Mouse (Mus musculus): ENCODE measurements around the gene Tmcc3. TPM values are rescaled to one million over a fixed set of nuclear protein-coding genes. Genes with fewer than 3 reads are reported as not detected.

Tmcc3 gene
- polyA plus RNA-seq (2015; fragmentation: Nextera tagmentation; extraction: Ambion mirVana): 13.6 and 16.9 TPM in 2 replicates

DNA sequence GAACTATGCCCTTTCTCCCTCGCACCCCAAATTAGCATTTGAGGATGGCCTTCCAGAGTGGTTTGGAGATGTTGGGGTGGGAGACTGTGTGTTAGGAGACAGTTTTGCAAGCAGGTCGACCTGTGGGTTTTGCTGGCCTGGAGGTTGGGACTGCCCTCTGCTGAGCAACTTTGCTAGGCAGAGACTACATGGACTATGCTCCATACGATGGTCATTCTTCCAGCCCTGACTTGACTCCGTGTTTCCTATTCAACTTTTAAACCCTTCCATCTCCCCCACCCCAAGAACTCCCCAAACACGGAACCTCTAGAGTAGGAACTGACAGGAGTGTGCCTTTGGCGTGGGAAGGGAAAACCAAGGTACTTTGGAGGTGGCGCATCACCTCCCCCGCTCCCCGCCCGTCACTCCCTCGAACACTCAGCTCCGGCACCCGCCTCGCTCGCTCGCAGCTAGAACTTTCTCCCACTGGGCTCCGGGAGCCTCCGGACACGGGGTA lies at the start of gene Tmcc3:
TSS of gene Tmcc3 (plus strand) at position 439 of the 496 bp plus-strand sequence.
- peaks cover 15% of the 10 kb centered on the region for H3K4me1 ChIP-seq (replicated peaks)
- H3K4me3 ChIP-seq: peak within 1 kb of the TSS; percentile 51
- H3K36me3 ChIP-seq: no peaks in the 10 kb centered on the region
- ATAC-seq (ENCODE audit: low FRiP score, low read depth): peak; percentile 71
- peak within 1 kb of the TSS; percentile 50 for H3K9ac ChIP-seq
- 0 out of 2 replicates have a peak within 1 kb of the TSS, but pooled peaks have one; percentile 18 for H3K27ac ChIP-seq (replicated peaks)
- no peaks in the 10 kb centered on the region for H3K9me3 ChIP-seq
- H3K27me3 ChIP-seq: no peaks in the 10 kb centered on the region
- WGBS: 4% methylated on average over 18 of the region's 19 CpGs
- H3K4me2 ChIP-seq: peak within 1 kb of the TSS; percentile 96

DNA sequence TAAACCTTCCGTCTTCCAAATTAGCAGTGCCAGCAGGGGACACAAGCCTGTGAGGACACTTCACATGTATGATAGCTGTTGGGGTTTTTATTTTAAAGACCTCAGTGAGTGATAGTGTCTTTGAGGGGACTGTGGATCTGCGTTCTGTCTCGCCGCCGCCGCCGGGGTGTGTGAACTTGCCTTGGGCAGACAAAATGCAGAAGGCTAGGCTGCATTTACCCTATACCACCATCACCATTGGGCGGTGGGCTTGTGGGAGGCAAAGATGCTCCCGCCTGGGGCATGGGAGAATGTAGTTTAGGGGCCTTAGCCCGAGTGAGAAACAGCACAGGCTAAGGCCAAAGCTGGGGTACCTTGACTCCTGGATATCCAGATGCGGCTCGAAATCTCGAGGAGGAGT lies 49.1 kb upstream of the Tmcc3 start:
- WGBS: 92% methylated on average over 13 of the region's 13 CpGs
- no peaks in the 10 kb centered on the region for H3K27me3 ChIP-seq

DNA sequence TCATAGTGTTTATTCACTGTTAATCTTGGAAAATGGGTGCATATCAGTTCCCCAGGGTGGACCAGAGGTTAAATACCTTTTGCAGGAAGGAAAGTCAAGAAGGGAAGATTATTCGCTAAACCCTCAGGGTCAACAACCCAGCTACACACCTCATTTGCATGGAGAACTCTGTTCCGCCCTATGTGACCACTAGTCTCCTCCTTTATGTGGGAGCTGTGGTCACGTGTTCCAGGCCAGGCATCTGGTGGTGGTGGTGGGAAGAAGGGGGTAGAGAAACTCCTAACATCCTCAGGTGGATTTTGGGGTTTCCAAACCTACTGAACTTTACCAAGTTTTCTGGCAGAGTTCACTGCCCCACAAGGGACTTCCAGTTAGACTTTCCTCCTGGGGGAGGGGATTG lies 48.5 kb upstream of the Tmcc3 start:
- Histone ChIP-seq H3K9me3 (no peaks in the 10 kb centered on the region), H3K27me3 (no peaks in the 10 kb centered on the region), H3K27ac (replicated peaks) (no peak overlapping the region), H3K36me3 (no peaks in the 10 kb centered on the region), H3K4me3 (no peak overlapping the region), H3K9ac (no peak overlapping the region), H3K4me1 (replicated peaks) (peaks cover 7% of the 10 kb centered on the region), H3K4me2 (no peak overlapping the region)
- WGBS: 81% methylated on average over 3 of the region's 3 CpGs
- ATAC-seq (ENCODE audit: low FRiP score, low read depth): no peak

More for the DNA sequence above, 49.1 kb upstream of the Tmcc3 start:
- Histone ChIP-seq H3K9me3 (no peaks in the 10 kb centered on the region), H3K9ac (no peak overlapping the region), H3K4me2 (no peak overlapping the region), H3K27ac (replicated peaks) (no peak overlapping the region), H3K4me3 (no peak overlapping the region), H3K36me3 (no peaks in the 10 kb centered on the region), H3K4me1 (replicated peaks) (peaks cover 7% of the 10 kb centered on the region)
- no peak for ATAC-seq (ENCODE audit: low FRiP score, low read depth)

DNA sequence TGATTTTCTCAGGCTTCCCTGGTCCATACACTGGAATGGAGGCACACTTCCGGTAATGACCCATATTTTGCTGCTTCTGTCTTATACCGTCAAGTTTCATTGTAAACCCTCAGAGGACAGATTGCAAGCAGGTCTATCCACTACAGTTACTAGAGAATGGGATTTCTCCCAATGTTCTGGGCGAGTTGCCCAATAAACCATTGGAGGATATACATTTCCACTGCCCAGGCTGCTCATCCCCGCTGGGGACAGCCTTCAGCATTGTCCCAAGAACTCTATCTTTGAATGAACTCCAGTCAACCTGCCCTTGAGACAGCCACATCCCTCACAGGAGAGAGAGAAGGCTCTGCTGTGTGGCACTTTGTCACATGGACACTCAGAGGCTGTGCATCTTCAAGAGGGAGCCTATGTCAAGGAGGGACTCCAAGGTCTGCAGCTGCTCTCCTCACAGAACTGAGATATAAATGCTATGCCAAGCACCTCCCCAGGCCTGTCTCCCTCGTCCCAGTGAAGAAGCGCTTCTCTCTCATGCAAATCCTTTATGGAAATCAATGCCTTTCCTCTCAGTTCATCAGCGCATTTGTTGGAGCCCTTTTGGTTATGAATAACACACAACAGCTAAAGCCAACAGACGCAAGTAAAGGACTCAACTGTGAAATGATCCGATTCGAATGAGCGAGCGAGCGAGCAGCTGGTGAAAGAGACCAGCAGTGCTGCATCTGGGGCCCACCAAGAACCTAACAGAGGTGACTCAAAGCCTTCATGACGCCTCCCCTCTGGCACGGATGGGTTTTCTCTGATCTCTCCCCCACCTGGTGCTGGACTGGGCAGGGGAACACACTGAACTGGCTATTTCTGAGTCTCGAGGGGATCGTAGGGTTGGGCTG lies 45.9 kb upstream of the Tmcc3 start:
- Histone ChIP-seq H3K27me3 (no peaks in the 10 kb centered on the region), H3K27ac (replicated peaks) (peak overlapping the region; percentile 60; the same call in 1 of the 2 replicates), H3K4me2 (no peak overlapping the region), H3K4me1 (replicated peaks) (peaks cover 7% of the 10 kb centered on the region), H3K36me3 (no peaks in the 10 kb centered on the region), H3K4me3 (no peak overlapping the region), H3K9me3 (no peaks in the 10 kb centered on the region), H3K9ac (no peak overlapping the region)
- peak; percentile 74; the same call in 1 of the 2 replicates for ATAC-seq (ENCODE audit: low FRiP score, low read depth)
- 50% methylated on average over 17 of the region's 17 CpGs for WGBS

DNA sequence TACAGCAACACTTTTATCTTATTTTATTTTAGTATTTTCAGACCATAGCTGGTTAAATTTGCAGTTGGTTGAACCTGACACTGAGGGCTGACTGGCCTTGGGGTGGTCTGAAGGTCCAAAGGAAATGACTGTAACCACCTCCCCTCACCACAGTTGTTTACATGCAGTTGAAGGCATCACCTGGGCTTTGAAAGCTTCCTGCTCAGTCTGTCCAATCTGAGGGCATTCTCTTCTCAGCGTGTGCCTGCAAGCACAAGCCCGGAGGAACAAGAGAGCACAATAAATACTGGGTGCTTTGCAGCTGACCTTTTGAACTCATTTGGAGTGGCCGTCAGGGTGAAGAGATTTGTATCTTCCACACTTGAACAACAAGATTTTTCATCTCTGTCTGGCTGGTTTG lies 36.4 kb upstream of the Tmcc3 start:
- no peak overlapping the region for H3K9ac ChIP-seq
- H3K36me3 ChIP-seq: no peaks in the 10 kb centered on the region
- no peaks in the 10 kb centered on the region for H3K27me3 ChIP-seq
- no peak overlapping the region for H3K4me3 ChIP-seq
- H3K27ac ChIP-seq (replicated peaks): no peak overlapping the region
- no peaks in the 10 kb centered on the region for H3K9me3 ChIP-seq
- ATAC-seq (ENCODE audit: low FRiP score, low read depth): no peak
- WGBS: 20% methylated on average over 3 of the region's 3 CpGs
- H3K4me1 ChIP-seq (replicated peaks): peaks cover 6% of the 10 kb centered on the region; the same call in 1 of the 2 replicates
- H3K4me2 ChIP-seq: no peak overlapping the region

DNA sequence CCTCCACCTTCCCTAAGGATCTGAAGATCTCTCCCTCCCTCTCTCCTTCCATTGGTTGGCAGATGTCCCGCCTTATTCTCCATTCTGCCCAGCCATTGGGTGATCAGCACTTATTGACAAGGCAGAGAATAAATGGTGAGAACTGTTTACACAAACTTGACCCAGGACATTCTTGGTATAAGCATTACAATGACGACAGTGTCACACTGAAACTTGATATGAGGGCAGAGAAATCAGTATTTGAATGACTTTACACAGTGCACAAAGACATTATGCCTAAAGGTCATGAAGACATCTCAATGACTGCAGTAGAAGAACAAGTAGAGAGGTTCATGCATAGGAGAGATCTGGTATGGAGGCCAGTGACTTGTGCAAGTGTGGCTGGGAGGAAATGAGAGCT lies 35.2 kb upstream of the Tmcc3 start:
- Histone ChIP-seq H3K9ac (no peak overlapping the region), H3K9me3 (no peaks in the 10 kb centered on the region), H3K4me1 (replicated peaks) (peaks cover 6% of the 10 kb centered on the region; the same call in 1 of the 2 replicates), H3K4me2 (no peak overlapping the region), H3K4me3 (no peak overlapping the region), H3K27ac (replicated peaks) (no peak overlapping the region), H3K36me3 (no peaks in the 10 kb centered on the region), H3K27me3 (no peaks in the 10 kb centered on the region)
- no peak for ATAC-seq (ENCODE audit: low FRiP score, low read depth)
- WGBS: 58% methylated on average over 2 of the region's 2 CpGs

DNA sequence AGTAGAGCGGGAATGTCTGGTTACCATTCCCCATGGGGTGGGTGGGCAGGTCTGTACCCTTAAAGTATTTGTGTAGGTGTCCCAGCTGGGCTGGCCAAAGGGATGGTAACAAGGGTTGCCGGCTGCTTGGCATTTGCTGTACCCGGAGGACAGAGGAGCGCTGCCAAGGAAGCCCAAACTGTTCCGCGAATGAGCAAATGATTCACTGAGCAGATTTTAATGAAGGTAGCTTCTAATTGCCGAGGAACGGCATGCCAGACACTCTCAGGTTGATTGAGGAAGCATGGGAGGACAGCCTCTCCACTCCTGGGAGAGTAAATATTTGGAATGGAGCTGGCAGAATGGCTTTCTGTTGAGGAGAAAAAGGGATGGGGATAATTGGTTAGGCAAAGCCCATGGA lies 29.6 kb upstream of the Tmcc3 start:
- no peaks in the 10 kb centered on the region for H3K27me3 ChIP-seq
- no peak overlapping the region for H3K27ac ChIP-seq (replicated peaks)
- H3K4me1 ChIP-seq (replicated peaks): peaks cover 11% of the 10 kb centered on the region; the same call in 1 of the 2 replicates
- H3K9me3 ChIP-seq: no peaks in the 10 kb centered on the region
- no peak overlapping the region for H3K9ac ChIP-seq
- 53% methylated on average over 8 of the region's 8 CpGs for WGBS
- H3K36me3 ChIP-seq: no peaks in the 10 kb centered on the region
- ATAC-seq (ENCODE audit: low FRiP score, low read depth): no peak
- no peak overlapping the region for H3K4me3 ChIP-seq
- H3K4me2 ChIP-seq: no peak overlapping the region

DNA sequence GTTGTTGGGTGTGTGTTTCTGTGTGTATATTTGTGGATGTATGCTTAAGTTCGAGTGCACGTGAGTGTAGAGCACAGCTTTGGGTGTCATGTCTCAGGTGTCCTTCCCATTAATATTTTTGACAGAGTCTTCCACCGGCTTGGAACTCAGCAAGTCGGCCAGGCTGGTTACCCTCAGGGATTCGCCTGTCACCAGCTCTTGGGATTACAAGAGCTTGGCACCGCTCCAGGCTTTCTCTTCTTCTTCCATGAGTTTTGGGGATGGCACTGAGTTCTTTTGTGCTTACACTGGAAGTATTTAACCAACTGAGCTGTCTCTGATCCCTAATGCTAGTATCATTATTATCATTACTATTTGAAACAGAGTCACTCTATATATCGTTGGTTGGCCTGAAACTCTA lies 29.0 kb upstream of the Tmcc3 start:
- Histone ChIP-seq H3K4me3 (no peak overlapping the region), H3K27me3 (no peaks in the 10 kb centered on the region), H3K4me2 (no peak overlapping the region), H3K9ac (no peak overlapping the region), H3K36me3 (no peaks in the 10 kb centered on the region), H3K4me1 (replicated peaks) (peaks cover 11% of the 10 kb centered on the region; the same call in 1 of the 2 replicates), H3K27ac (replicated peaks) (no peak overlapping the region), H3K9me3 (no peaks in the 10 kb centered on the region)
- 79% methylated on average over 7 of the region's 7 CpGs for WGBS
- no peak for ATAC-seq (ENCODE audit: low FRiP score, low read depth)

DNA sequence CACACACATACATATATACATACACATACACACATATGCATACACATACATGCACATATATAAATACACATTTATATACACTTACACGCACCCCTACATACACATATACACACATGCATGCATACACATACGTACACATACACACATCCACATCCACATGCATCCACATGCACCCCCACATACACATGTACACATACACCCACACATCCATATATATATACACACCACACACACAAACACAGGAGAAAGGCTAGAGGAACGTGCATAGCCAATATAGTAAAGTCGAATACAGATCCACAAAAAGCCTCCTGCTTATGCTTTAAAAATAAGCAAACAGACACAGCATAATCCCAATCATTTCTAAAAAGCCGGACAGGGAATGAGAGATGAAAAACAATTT lies 17.3 kb upstream of the Tmcc3 start:
- H3K27me3 ChIP-seq: no peaks in the 10 kb centered on the region
- H3K36me3 ChIP-seq: no peaks in the 10 kb centered on the region
- no peak for ATAC-seq (ENCODE audit: low FRiP score, low read depth)
- H3K27ac ChIP-seq (replicated peaks): peak overlapping the region; percentile 76
- H3K4me3 ChIP-seq: no peak overlapping the region
- WGBS: 79% methylated on average over 5 of the region's 5 CpGs
- no peak overlapping the region for H3K4me2 ChIP-seq
- H3K9me3 ChIP-seq: no peaks in the 10 kb centered on the region
- H3K4me1 ChIP-seq (replicated peaks): peaks cover 14% of the 10 kb centered on the region
- no peak overlapping the region for H3K9ac ChIP-seq

DNA sequence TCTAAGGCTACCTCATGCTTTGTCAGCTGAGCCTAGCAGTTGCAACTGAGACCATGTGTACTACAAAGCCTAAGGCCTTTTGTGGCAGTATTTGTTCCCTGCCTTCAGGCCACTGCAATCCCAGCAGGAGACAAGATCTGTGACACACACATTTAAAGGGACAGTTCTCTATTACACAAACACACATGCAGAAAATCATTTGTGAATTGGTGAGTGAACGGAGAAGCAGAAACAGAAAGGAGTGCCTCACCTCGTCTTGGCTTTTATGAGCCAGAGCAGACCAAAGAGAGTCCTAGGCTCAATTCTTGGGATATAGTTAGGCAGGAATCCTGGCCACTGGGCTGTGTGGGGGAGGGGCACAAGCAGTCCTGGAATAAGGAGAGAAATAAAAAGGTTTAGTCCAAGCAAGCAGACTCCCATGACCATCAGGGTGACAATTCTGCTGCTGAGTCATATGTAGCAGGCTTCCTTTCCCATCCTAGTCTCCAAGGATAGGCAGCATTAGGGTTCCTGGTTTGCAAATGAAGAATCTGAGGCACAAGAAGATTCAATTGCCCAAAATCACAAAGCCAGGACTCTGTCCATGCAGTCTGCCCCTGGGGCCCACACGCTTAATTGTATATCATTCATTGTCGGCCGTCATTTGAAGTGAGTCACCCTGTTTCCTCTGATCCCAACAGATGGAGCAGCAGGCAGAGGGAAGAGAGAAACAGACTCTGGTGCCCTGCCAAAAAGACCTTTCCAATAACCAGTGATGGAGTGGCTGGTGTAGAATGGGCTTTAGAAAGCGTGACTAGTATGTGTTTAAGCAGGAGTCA lies 16.6 kb upstream of the Tmcc3 start:
- no peak overlapping the region for H3K9ac ChIP-seq
- H3K27me3 ChIP-seq: no peaks in the 10 kb centered on the region
- no peaks in the 10 kb centered on the region for H3K9me3 ChIP-seq
- no peaks in the 10 kb centered on the region for H3K36me3 ChIP-seq
- H3K4me1 ChIP-seq (replicated peaks): peaks cover 14% of the 10 kb centered on the region
- 0 out of 2 replicates have a peak, but pooled peaks have one; percentile 55 for ATAC-seq (ENCODE audit: low FRiP score, low read depth)
- no peak overlapping the region for H3K4me2 ChIP-seq
- H3K27ac ChIP-seq (replicated peaks): peak overlapping the region; percentile 76
- H3K4me3 ChIP-seq: no peak overlapping the region
- 16% methylated on average over 6 of the region's 6 CpGs for WGBS

DNA sequence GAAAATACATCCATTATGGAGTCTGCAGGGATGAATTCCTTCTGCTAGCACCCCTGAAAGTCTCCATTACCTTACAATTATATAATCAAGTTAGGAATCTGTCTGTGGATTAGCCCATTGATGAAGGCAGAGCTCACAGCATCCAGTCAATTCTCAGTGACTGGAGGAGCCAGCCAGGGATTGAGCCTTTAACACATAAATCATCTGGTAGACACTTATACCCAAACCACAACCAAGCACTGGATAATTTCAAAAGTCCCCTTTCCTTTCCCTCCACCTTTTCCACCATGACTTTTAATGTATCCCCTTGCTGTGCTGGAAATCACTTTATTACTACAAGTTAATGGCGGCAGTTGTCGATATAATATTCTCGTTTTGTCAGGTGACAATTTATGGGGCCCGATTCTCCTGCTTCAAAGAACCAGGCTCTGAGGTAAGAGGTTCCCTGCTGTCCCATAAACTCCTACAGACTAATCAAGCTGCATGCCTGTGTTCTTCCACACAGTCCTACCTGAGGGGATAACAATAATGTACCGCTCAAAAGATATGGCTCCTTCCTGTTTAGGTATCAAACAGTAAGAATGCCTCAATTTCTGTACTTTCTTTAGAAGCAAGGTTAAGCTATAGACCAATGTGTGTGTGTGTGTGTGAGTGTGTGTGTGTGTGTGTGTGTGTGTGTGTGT lies 15.7 kb upstream of the Tmcc3 start:
- no peak for ATAC-seq (ENCODE audit: low FRiP score, low read depth)
- no peaks in the 10 kb centered on the region for H3K9me3 ChIP-seq
- H3K4me1 ChIP-seq (replicated peaks): peaks cover 14% of the 10 kb centered on the region
- no peak overlapping the region for H3K9ac ChIP-seq
- H3K27ac ChIP-seq (replicated peaks): peak overlapping the region; percentile 76; the same call in 1 of the 2 replicates
- no peaks in the 10 kb centered on the region for H3K27me3 ChIP-seq
- H3K4me2 ChIP-seq: no peak overlapping the region
- no peak overlapping the region for H3K4me3 ChIP-seq
- H3K36me3 ChIP-seq: no peaks in the 10 kb centered on the region
- 86% methylated on average over 5 of the region's 5 CpGs for WGBS
